In genomic region chr12:5111343-5111742, GRCm38 (mm10) we compare ENCODE assay signal across 12 mouse cellular contexts.
A peak's percentile ranks its signal among the peaks of the same experiment; 100 is the strongest.
DNase-seq lines count a peak whose midpoint lies in the region; ATAC-seq and TF ChIP-seq lines count a peak whose summit lies in the region.
"Had no signal": no experiment of that assay in that cellular context is flagged by ENCODE, and none has a peak within 500 bp of the region (broad histone marks: within the 10 kb centered on the region; RNA-seq: fewer than 3 reads in every experiment).

No protein-coding gene starts in this region.

- WGBS in intestine, embryonic 14.5 days, result 59% methylated on average over 3 of the region's 3 CpGs
- WGBS in intestine, embryonic 15.5 days, result 60% methylated on average over 3 of the region's 3 CpGs

- no peaks in the 10 kb centered on the region for H3K9me3 ChIP-seq in intestine, embryonic 14.5 days (ENCODE audit: control insufficient read depth, low read length)
- no peaks in the 10 kb centered on the region for H3K9me3 ChIP-seq in intestine, embryonic 15.5 days
- no peaks in the 10 kb centered on the region for H3K9me3 ChIP-seq in MEL (replicated peaks; ENCODE audit: insufficient read depth, low read length)
- H3K9me3 ChIP-seq: limb, embryonic 15.5 days had no signal

- no peak overlapping the region for H3K9ac ChIP-seq in intestine, embryonic 14.5 days (ENCODE audit: low read length)
- no peak overlapping the region for H3K9ac ChIP-seq in intestine, embryonic 15.5 days
- no peak overlapping the region for H3K9ac ChIP-seq in MEL (ENCODE audit: control insufficient read depth, low read depth, low read length, poor library complexity, severe bottlenecking)
- H3K9ac ChIP-seq: limb, embryonic 15.5 days had no signal

- TF ChIP-seq CTCF in MEL (IDR thresholded peaks at IDR 0.05 in 2 of 3, conservative IDR thresholded peaks at IDR 0.05 in 1 of 3; ENCODE audit: control insufficient read depth in 1 of 3, insufficient read depth in 1 of 3, low read depth in 2 of 3, low read length in 3 of 3, poor library complexity in 1 of 3, severe bottlenecking in 1 of 3), result no peak

- H3K4me3 ChIP-seq in intestine, embryonic 14.5 days (ENCODE audit: low read depth, low read length), result no peak overlapping the region
- no peak overlapping the region for H3K4me3 ChIP-seq in intestine, embryonic 15.5 days (replicated peaks)
- H3K4me3 ChIP-seq in MEL (ENCODE audit: control insufficient read depth in 1 of 2, insufficient read depth in 1 of 2, low read depth in 2 of 2, low read length in 2 of 2), result no peak overlapping the region
- H3K4me3 ChIP-seq: limb, embryonic 15.5 days had no signal

- no peak overlapping the region for H3K27ac ChIP-seq in intestine, embryonic 14.5 days (ENCODE audit: low read depth)
- H3K27ac ChIP-seq in intestine, embryonic 15.5 days, result no peak overlapping the region
- H3K27ac ChIP-seq in MEL (ENCODE audit: control insufficient read depth, low read depth, low read length), result no peak overlapping the region
- H3K27ac ChIP-seq: limb, embryonic 15.5 days had no signal

- TF ChIP-seq EP300 in MEL (IDR thresholded peaks at IDR 0.05; ENCODE audit: low read depth in 1 of 2, low read length in 2 of 2), result no peak

- no peak for TF ChIP-seq RAD21 in MEL (IDR thresholded peaks at IDR 0.05; ENCODE audit: low read depth, low read length)

- H3K4me1 ChIP-seq in intestine, embryonic 14.5 days (replicated peaks; ENCODE audit: control insufficient read depth, insufficient read depth, low read length), result 0 out of 2 replicates have a peak, but pooled peaks cover 2% of the 10 kb centered on the region
- H3K4me1 ChIP-seq in intestine, embryonic 15.5 days (replicated peaks), result 0 out of 2 replicates have a peak, but pooled peaks cover 11% of the 10 kb centered on the region
- H3K4me1 ChIP-seq in MEL (ENCODE audit: control insufficient read depth in 1 of 2, insufficient read depth in 2 of 2, low read length in 2 of 2), result no peaks in the 10 kb centered on the region
- H3K4me1 ChIP-seq: limb, embryonic 15.5 days had no signal

- TF ChIP-seq POLR2A in MEL (IDR thresholded peaks at IDR 0.05; ENCODE audit: control insufficient read depth in 1 of 2, insufficient read depth in 1 of 2, low read depth in 1 of 2, low read length in 2 of 2, poor library complexity in 1 of 2), result no peak

- DNase-seq in intestine, embryonic 14.5 days (ENCODE audit: low spot score), result peak; percentile 66
- DNase-seq in 416B (ENCODE audit: low read depth) (peak; percentile 35), MEL (ENCODE audit: low read depth, low spot score) (peak; percentile 55)
- peak; percentile 28 for DNase-seq in hindlimb bud, embryonic 11.5 days (ENCODE audit: extremely low spot score, low read depth, low spot score)
- DNase-seq in frontal cortex, postnatal 14 days (ENCODE audit: low spot score in 2 of 2), result no peak
- no peak for DNase-seq in c-Kit-positive CD71-positive TER-119-positive erythroid progenitor cells, embryonic 14.5 days (ENCODE audit: low spot score)
- DNase-seq: cerebellum, adult 2 months; thymus, postnatal 25 days had no signal

- no peak for ATAC-seq in intestine, embryonic 14.5 days (replicated peaks; ENCODE audit: low FRiP score, low TSS enrichment, low read depth)
- no peak for ATAC-seq in intestine, embryonic 15.5 days
- ATAC-seq: forebrain, embryonic 14.5 days; inflammation-experienced regulatory T-cells, adult 6 months had no signal

- H3K36me3 ChIP-seq in intestine, embryonic 14.5 days (ENCODE audit: control insufficient read depth, insufficient read depth, low read length), result no peaks in the 10 kb centered on the region
- no peaks in the 10 kb centered on the region for H3K36me3 ChIP-seq in intestine, embryonic 15.5 days
- H3K36me3 ChIP-seq in MEL (ENCODE audit: control insufficient read depth in 1 of 2, insufficient read depth in 2 of 2, low read length in 2 of 2), result no peaks in the 10 kb centered on the region
- H3K36me3 ChIP-seq: limb, embryonic 15.5 days had no signal

- no peaks in the 10 kb centered on the region for H3K79me2 ChIP-seq in MEL (ENCODE audit: control insufficient read depth, insufficient read depth, low read length, poor library complexity)

- H3K27me3 ChIP-seq in intestine, embryonic 14.5 days (replicated peaks; ENCODE audit: control insufficient read depth, insufficient read depth, low read length), result no peaks in the 10 kb centered on the region
- H3K27me3 ChIP-seq in intestine, embryonic 15.5 days (replicated peaks), result no peaks in the 10 kb centered on the region
- H3K27me3 ChIP-seq in MEL (ENCODE audit: control insufficient read depth in 1 of 2, insufficient read depth in 2 of 2, low read length in 2 of 2), result no peaks in the 10 kb centered on the region
- H3K27me3 ChIP-seq: limb, embryonic 15.5 days had no signal

- H3K4me2 ChIP-seq in intestine, embryonic 14.5 days (ENCODE audit: low read length), result no peak overlapping the region
- no peak overlapping the region for H3K4me2 ChIP-seq in intestine, embryonic 15.5 days (replicated peaks)
- H3K4me2 ChIP-seq: limb, embryonic 15.5 days had no signal

TF ChIP-seq in MEL, 35 proteins besides CTCF, POLR2A, EP300 and RAD21:
- TF ChIP-seq ELF1 (IDR thresholded peaks at IDR 0.05; ENCODE audit: low read depth, low read length) (no peak), CHD2 (IDR thresholded peaks at IDR 0.05; ENCODE audit: low read length) (no peak), NELFE (IDR thresholded peaks at IDR 0.05; ENCODE audit: low read depth, low read length) (no peak), KAT2A (conservative IDR thresholded peaks at IDR 0.05; ENCODE audit: low read depth, low read length) (no peak), ZKSCAN1 (IDR thresholded peaks at IDR 0.05; ENCODE audit: low read depth, low read length) (no peak), ZMIZ1 (IDR thresholded peaks at IDR 0.05; ENCODE audit: low read depth, low read length) (no peak)

Comparison
In these comparisons a context has a peak if more than half of its experiments do, and no peak if none do; other contexts are left out.
1. DNase-seq: peak in intestine, embryonic 14.5 days (single experiment), 416B (single experiment), MEL (single experiment) and hindlimb bud, embryonic 11.5 days (single experiment); none in frontal cortex, postnatal 14 days (0 of 2) and c-Kit-positive CD71-positive TER-119-positive erythroid progenitor cells, embryonic 14.5 days (single experiment).